Mouse (Mus musculus) testis, adult 2 months (tissue): ENCODE data around the gene Flt3l. TPM values are rescaled to one million over a fixed set of nuclear protein-coding genes. Genes with fewer than 3 reads are reported as not detected.
A peak's percentile ranks its signal among the peaks of the same experiment; 100 is the strongest.
"Not testable (repeated sequence)": the region's sequence is repeated elsewhere in the genome, so short reads cannot be mapped to it uniquely, and the experiment has no call there.

Source experiments
- H3K27ac ChIP-seq: fragments of 200-500 bp; 2 replicates; pipeline ENCODE4 v1.5.1; 2012; ENCODE audit warnings: low read depth, low read length; ENCODE audit not compliant: control insufficient read depth, insufficient read depth
- H3K27me3 ChIP-seq: fragments of 200-500 bp; 2 replicates; pipeline ENCODE4 v1.6.1; 2012; ENCODE audit warnings: mild to moderate bottlenecking, low read length, moderate library complexity; ENCODE audit not compliant: control insufficient read depth, insufficient read depth
- H3K36me3 ChIP-seq: fragments of 200-500 bp; 2 replicates; pipeline ENCODE4 v1.6.1; 2012; ENCODE audit warnings: mild to moderate bottlenecking, low read length; ENCODE audit not compliant: control insufficient read depth, insufficient read depth
- H3K4me1 ChIP-seq: fragments of 200-500 bp; 2 replicates; pipeline ENCODE4 v1.6.1; 2012; ENCODE audit warnings: low read length; ENCODE audit not compliant: control insufficient read depth, insufficient read depth
- H3K4me3 ChIP-seq: fragments of 200-500 bp; 2 replicates; pipeline ENCODE4 v1.5.1; 2012; ENCODE audit warnings: low read depth, mild to moderate bottlenecking, low read length, moderate library complexity, mixed read lengths; ENCODE audit not compliant: control insufficient read depth
- CTCF ChIP-seq: fragments of 200-500 bp; IDR thresholded peaks from 2 replicates; pipeline ENCODE4 v1.5.1; 2012; ENCODE audit warnings: low read depth, mild to moderate bottlenecking, inconsistent platforms, low read length, moderate library complexity; ENCODE audit not compliant: control insufficient read depth, insufficient read depth, insufficient replicate concordance
- POLR2A ChIP-seq: fragments of 200-500 bp; IDR thresholded peaks from 2 replicates; pipeline ENCODE4 v1.6.1; 2012; ENCODE audit warnings: low read depth, mild to moderate bottlenecking, inconsistent platforms, low read length, moderate library complexity; ENCODE audit not compliant: control insufficient read depth
- polyA plus RNA-seq: library from polyadenylated mRNA; depleted of rRNA; stranded (reverse); fragments of >200 nt; gene quantifications from 2 replicates; pipeline ENCODE4 v1.2.3, GENCODE M21; 2012

The Flt3l gene
- polyA plus RNA-seq, 1 experiment: 3.9 TPM

DNA sequence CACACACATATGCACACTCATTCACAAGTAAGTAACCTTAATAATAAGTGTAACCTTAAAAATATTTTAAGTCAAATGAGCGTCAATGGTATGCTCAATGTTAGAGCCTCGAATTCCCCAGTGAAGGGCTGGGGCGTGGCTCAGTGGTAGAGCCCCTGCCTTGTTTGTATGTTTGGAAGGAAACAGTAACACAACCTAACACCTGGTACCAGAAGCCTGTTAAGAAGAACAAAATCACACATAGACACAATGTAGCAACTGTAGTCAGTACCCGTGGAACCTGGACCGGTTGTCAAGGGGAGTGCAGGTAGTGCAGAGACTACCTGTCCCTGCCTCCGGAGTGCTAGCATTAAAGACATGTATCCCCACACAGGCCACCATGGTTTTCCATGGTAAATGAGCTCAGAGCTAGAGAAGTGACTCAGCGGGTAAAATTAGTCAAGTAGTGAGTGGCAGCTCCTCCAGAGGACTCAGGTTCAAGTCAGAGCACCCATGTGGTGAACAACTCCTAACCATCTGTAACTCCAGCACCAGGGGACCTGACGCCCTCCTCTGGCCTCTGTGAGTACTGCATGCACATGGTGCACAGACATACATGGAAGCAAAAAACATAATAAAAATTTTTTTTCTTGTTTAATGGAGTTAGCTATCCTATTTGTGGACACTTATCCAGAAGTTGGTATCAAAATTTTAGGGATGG, 37.5 kb downstream of the Flt3l start:
- Histone ChIP-seq H3K4me1 (no peaks in the 10 kb centered on the region), H3K36me3 (no peaks in the 10 kb centered on the region), H3K27me3 (no peaks in the 10 kb centered on the region), H3K4me3 (no peak overlapping the region), H3K27ac (no peak overlapping the region)
- TF ChIP-seq CTCF: peak; percentile 48; the same call in 1 of the 2 replicates
- no peak for TF ChIP-seq POLR2A

DNA sequence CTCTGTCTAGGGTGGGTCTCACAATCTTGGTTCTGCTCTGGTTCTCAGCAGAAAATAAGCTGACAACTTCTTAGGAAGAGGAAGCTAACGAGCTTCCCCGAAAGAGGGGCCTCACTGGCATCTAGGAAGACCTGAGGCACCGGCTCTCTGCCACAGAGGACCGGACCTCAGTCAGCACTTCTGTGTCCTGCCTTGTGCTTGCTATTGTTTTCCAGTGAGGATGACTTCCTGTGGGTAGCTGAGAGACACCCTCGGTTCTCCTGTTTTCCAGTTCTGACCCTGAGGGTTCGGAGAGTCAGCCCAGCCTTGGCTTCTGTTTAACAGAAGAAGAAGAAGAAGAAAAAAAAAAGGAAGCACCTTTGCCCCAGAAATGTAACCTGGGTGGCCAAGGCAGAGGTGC, 38.8 kb downstream of the Flt3l start:
- Histone ChIP-seq H3K36me3 (no peaks in the 10 kb centered on the region), H3K27me3 (no peaks in the 10 kb centered on the region), H3K4me1 (peaks cover 4% of the 10 kb centered on the region), H3K4me3 (no peak overlapping the region), H3K27ac (no peak overlapping the region)
- TF ChIP-seq CTCF (no peak), POLR2A (no peak)

DNA sequence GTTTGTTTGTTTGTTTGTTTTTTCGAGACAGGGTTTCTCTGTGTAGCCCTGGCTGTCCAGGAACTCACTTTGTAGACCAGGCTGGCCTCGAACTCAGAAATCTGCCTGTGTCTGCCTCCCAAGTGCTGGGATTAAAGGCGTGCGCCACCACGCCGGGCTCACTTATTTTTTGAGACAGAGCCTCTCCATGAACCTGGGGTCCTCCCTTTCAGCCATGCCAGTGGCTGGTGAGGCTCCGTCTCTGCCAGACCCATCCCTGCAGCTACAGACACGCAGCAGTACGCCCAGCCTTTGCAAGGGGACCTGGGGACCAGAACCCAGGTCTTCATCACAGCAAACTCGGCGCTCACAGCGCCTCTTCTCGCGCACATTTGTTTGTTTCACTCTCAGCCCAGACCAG, 40.3 kb downstream of the Flt3l start:
- H3K4me3 ChIP-seq: not testable (repeated sequence)

DNA sequence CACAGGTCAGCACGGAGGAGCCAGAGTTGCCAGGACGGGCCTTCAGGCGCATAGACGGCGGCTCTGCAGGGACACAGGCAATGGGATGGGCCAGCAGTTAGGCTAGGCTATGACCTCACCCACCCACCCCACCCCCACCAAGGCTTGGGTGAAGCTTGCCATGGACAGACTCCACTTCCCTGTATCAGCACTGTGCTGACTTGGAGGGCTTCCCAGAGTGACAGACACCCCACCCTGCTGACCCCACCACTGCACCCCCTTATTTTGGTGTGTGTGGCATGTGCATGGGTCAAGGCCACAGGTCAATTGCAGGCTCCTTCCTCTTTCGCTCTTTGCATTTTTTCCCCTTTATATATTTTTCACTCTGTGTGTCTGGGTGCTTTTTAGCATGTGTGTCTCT, 40.9 kb downstream of the Flt3l start:
- Histone ChIP-seq H3K27me3 (no peaks in the 10 kb centered on the region; the same call in 1 of the 2 replicates), H3K4me1 (peaks cover 19% of the 10 kb centered on the region), H3K27ac (no peak overlapping the region), H3K4me3 (no peak overlapping the region), H3K36me3 (no peaks in the 10 kb centered on the region)
- TF ChIP-seq CTCF (no peak), POLR2A (no peak)

More for the DNA sequence above, 40.3 kb downstream of the Flt3l start:
- H3K27me3 ChIP-seq, H3K27ac ChIP-seq, H3K36me3 ChIP-seq: not testable (repeated sequence)
- H3K4me1 ChIP-seq: peaks cover 15% of the 10 kb centered on the region

DNA sequence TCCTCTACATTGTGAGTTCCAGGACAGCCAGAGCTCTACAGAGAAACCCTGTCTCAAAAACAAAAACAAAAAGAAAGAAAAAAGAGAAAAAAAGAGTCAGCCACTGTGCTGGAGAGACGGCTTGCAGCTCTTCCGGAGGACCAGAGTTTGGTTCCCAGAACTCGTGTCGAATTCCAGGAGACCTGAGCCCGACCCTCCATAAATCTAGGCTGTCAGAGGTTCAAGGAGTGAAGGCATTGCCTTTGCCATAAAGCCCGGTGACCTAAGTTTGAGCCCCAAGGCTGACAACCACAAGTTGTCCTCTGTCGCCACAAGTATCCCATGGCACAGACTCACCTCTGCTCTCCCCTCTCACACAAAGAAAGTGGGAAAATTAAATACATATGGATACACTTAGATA, 42.1 kb downstream of the Flt3l start:
- Histone ChIP-seq H3K27me3 (no peaks in the 10 kb centered on the region; the same call in 1 of the 2 replicates), H3K4me1 (peaks cover 22% of the 10 kb centered on the region), H3K27ac (no peak overlapping the region), H3K36me3 (no peaks in the 10 kb centered on the region), H3K4me3 (no peak overlapping the region)
- no peak for TF ChIP-seq CTCF
- no peak for TF ChIP-seq POLR2A

DNA sequence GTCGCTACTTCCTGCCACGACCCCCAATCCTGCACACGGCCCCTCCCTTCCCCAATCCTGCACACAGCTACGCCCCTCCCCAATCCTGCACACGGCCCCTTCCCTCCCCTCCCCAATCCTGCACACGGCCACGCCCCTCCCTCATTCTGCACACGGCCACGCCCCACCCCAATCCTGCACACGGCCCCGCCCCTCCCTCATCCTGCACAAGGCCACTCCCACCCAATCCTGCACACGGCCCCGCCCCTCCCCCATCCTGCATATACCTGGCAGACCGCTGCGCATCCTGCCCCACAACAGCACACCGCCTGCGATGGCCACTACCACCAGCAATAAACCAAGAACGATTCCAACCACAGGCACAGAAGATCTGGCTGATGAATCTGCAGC, 42.7 kb downstream of the Flt3l start:
- Histone ChIP-seq H3K27ac (no peak overlapping the region), H3K4me3 (no peak overlapping the region), H3K36me3 (no peaks in the 10 kb centered on the region)

DNA sequence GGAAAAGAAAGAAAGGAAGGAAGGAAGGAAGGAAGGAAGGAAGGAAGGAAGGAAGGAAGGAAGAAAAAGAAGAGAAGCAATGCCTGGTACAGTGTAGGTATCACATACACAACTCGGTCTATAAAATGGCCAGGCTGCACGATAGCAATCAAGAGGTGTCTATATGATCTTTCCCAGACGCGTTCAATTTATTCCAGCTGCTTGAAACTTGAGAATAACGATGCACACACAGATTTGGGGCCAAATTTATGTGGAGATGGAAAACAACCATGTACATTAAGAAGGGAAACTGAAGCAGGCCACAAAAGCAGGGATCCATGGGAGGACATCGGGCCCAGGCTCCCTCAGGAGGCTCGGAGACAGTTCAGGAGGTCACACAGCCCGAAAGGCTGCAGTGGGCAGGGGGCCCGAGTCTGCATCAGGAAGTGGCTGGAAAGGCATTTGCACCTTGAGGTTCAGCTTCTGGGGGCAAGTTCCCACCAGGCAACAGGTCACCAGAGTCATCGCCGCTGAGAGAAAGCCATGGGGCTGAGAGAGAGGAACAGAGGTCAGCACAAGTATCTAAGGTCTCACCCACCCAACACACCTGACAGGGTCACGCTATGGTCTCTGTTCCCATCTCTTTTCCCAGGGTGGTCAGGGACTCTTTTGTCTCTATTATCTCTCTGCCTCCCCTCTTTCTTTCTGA, 43.3 kb downstream of the Flt3l start:
- no peak overlapping the region for H3K27ac ChIP-seq

More for the DNA sequence above, 42.7 kb downstream of the Flt3l start:
- Histone ChIP-seq H3K27me3 (no peaks in the 10 kb centered on the region; the same call in 1 of the 2 replicates), H3K4me1 (peaks cover 22% of the 10 kb centered on the region)
- TF ChIP-seq CTCF: no peak
- no peak for TF ChIP-seq POLR2A

More for the DNA sequence above, 43.3 kb downstream of the Flt3l start:
- Histone ChIP-seq H3K4me3 (no peak overlapping the region), H3K4me1 (peaks cover 25% of the 10 kb centered on the region), H3K36me3 (no peaks in the 10 kb centered on the region), H3K27me3 (no peaks in the 10 kb centered on the region; the same call in 1 of the 2 replicates)
- TF ChIP-seq POLR2A: no peak
- TF ChIP-seq CTCF: no peak
